Mouse (Mus musculus) heart, postnatal 0 days (tissue): ENCODE results near the gene Gm14137. TPM values are rescaled to one million over a fixed set of nuclear protein-coding genes. Genes with fewer than 3 reads are reported as not detected.

Experiments
- ATAC-seq: fragments of 200-750 bp; cut with Nextera tagmentation; 2 replicates; pipeline ENCODE4 v1.8.0; 2017; ENCODE audit warnings: low read depth, moderate number of reproducible peaks, moderate library complexity; ENCODE audit not compliant: insufficient read depth
- DNase-seq: peaks from one replicate; pipeline ENCODE4 v3.0.0-alpha.2; 2016; ENCODE audit warnings: low spot score
- H3K27ac ChIP-seq: fragments of 300-500 bp; sonication (generic); 2 replicates; pipeline ENCODE4 v1.5.1; 2014; ENCODE audit warnings: low read depth, mild to moderate bottlenecking
- H3K27me3 ChIP-seq: fragments of 300-500 bp; sonication (generic); 2 replicates; pipeline ENCODE4 v1.6.1; 2014; ENCODE audit warnings: low read length, mixed read lengths; ENCODE audit not compliant: control insufficient read depth, insufficient read depth
- H3K36me3 ChIP-seq: fragments of 300-500 bp; sonication (generic); replicated peaks from 2 replicates; pipeline ENCODE4 v1.6.1; 2014; ENCODE audit warnings: low read length, mixed read lengths; ENCODE audit not compliant: control insufficient read depth, insufficient read depth
- H3K4me1 ChIP-seq: fragments of 300-500 bp; sonication (generic); 2 replicates; pipeline ENCODE4 v1.6.1; 2014; ENCODE audit warnings: antibody characterized with exemption; ENCODE audit not compliant: control insufficient read depth, insufficient read depth
- H3K4me2 ChIP-seq: fragments of 300-500 bp; sonication (generic); 2 replicates; pipeline ENCODE4 v1.6.1; 2014; ENCODE audit warnings: low read depth, mild to moderate bottlenecking, low read length, moderate library complexity
- H3K4me3 ChIP-seq: fragments of 300-500 bp; sonication (generic); 2 replicates; pipeline ENCODE4 v1.5.1; 2014; ENCODE audit warnings: low read depth, low read length
- H3K9ac ChIP-seq: fragments of 300-500 bp; sonication (generic); replicated peaks from 2 replicates; pipeline ENCODE4 v1.6.1; 2014; ENCODE audit warnings: low read depth, low read length, mixed read lengths
- H3K9me3 ChIP-seq: fragments of 300-500 bp; sonication (generic); replicated peaks from 2 replicates; pipeline ENCODE4 v1.6.1; 2016; ENCODE audit warnings: low read length; ENCODE audit not compliant: control insufficient read depth
- CTCF ChIP-seq: IDR thresholded peaks from 2 replicates; pipeline ENCODE4 v1.5.1; 2016; ENCODE audit warnings: antibody characterized with exemption, control low read depth, low read depth
- EP300 ChIP-seq: IDR thresholded peaks from 2 replicates; pipeline ENCODE4 v1.6.1; 2016; ENCODE audit warnings: antibody characterized with exemption, low read depth
- WGBS: fragments of 180-500 bp; shearing (Covaris S2); extraction: QIAGEN DNeasy Blood & Tissue Kit; methylation state at CpG from one replicate; pipeline ENCODE4 v1.1.7; 2014; 5-methylcytosine and 5-hydroxymethylcytosine counted together
- polyA plus RNA-seq: library from polyadenylated mRNA; unstranded; fragments of >200 nt; fragmentation: Nextera tagmentation; extraction: Ambion mirVana; gene quantifications from 2 replicates; pipeline ENCODE4 v1.2.1, GENCODE M21; 2015
- total RNA-seq: library from RNA; depleted of rRNA; stranded (reverse); fragments of >200 nt; gene quantifications from 2 replicates; pipeline ENCODE4 v1.2.3, GENCODE M21; 2014; ENCODE audit warnings: low replicate concordance

Gene Gm14137
- total and polyA plus RNA-seq, 2 experiments from 2014 or later: 0.12 TPM; not detected in 1

DNA sequence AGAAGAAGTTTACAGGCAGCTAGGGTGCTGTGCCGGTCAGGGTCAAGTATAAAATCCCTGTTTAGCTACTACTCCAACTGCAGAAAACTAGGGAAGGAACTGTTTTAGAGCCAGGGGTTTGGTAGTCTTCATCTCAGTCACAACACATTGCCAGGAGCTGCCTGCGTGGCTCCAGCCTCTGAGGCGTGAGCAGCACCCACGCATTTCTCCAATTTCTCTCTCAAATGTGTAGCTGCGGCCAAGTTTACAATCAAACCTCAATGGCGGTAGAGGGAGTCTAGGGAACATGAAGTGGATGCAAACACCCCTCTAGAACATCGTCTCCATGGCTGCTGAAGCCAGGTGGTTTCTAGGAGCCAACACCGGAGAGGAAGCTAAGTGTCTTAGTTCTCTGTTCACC, 26.5 kb upstream of the Gm14137 start:
- no peaks in the 10 kb centered on the region for H3K27me3 ChIP-seq
- H3K4me2 ChIP-seq: no peak overlapping the region
- ATAC-seq (no peak), DNase-seq (no peak)
- no peak for TF ChIP-seq EP300
- TF ChIP-seq CTCF: no peak
- no peaks in the 10 kb centered on the region for H3K9me3 ChIP-seq
- no peak overlapping the region for H3K4me3 ChIP-seq
- no peak overlapping the region for H3K9ac ChIP-seq
- WGBS: 82% methylated on average over 8 of the region's 8 CpGs
- no peak overlapping the region for H3K27ac ChIP-seq
- H3K36me3 ChIP-seq: peaks cover 83% of the 10 kb centered on the region
- no peaks in the 10 kb centered on the region for H3K4me1 ChIP-seq

DNA sequence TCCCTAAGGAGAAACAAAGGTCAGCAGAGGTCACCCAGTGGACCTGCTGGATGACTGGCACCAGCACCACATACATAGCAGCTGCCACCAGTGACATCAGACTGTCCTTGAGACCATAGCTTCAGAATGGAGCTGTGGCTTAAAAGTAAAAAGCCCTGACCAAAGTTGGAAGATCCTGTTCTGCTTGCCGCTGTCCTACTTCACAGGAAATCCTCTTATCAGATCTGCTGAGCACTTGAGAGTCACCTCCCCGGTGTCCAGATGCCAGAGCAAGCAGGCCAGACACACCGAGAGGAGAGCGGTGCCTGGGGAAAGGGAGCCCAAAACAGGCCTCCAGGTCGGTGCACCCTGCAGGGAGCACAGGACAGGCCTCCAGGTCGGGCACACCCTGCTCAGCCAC, 22.1 kb upstream of the Gm14137 start:
- Histone ChIP-seq H3K36me3 (peaks cover 62% of the 10 kb centered on the region), H3K4me1 (peaks cover 9% of the 10 kb centered on the region; the same call in 1 of the 2 replicates)
- WGBS: 34% methylated on average over 6 of the region's 6 CpGs

DNA sequence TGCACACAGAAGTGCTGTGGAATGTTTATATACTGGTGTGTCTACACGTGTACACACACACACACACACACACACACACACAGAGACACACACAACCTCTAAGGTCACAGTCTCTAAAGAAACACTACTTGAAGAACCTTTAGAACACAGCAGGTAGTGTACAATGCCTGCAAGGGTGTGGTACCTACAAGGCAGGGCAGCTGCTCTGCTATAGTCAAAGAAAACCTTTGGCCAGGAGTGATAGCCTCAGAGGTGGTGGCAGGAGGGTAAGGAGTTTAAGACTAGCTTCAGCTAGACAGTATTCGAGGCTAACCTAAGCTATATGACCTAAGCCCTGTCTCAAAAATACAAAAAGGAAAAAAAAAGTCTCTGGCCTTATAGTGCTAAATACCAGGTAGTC, 19.6 kb upstream of the Gm14137 start:
- Histone ChIP-seq H3K9ac (no peak overlapping the region), H3K27me3 (no peaks in the 10 kb centered on the region), H3K9me3 (no peaks in the 10 kb centered on the region), H3K4me3 (no peak overlapping the region), H3K27ac (no peak overlapping the region), H3K4me2 (no peak overlapping the region), H3K4me1 (peaks cover 9% of the 10 kb centered on the region; the same call in 1 of the 2 replicates), H3K36me3 (peaks cover 46% of the 10 kb centered on the region)
- WGBS: 75% methylated on average over 2 of the region's 2 CpGs
- ATAC-seq (no peak), DNase-seq (no peak)
- no peak for TF ChIP-seq EP300

More for the DNA sequence above, 22.1 kb upstream of the Gm14137 start:
- Histone ChIP-seq H3K27me3 (no peaks in the 10 kb centered on the region), H3K4me2 (no peak overlapping the region), H3K9ac (no peak overlapping the region), H3K27ac (no peak overlapping the region), H3K4me3 (no peak overlapping the region), H3K9me3 (no peaks in the 10 kb centered on the region)
- TF ChIP-seq CTCF: no peak
- TF ChIP-seq EP300: no peak
- ATAC-seq (no peak), DNase-seq (no peak)

DNA sequence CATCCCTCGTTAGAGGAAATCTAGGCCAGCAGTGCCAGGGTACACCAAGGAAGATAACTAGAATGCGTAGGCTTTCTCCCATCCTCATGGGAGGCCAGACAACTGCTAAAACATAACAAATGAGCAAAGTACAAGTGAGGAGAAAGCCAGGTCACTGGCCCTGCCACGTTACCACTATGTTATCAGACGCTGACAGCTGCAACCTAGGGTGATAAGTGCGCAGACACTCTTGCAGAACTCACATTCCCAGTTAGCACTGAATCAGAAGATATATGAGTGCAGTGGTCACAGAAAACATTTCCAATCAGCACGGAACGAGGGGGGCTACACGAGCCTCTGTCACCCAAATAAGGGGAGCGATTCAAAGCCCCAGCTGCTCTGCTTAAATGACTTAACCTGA, 18.9 kb upstream of the Gm14137 start:
- peak overlapping the region; percentile 98 for H3K4me3 ChIP-seq
- no peak overlapping the region; the same call in 1 of the 2 replicates for H3K9ac ChIP-seq
- H3K4me1 ChIP-seq: peaks cover 9% of the 10 kb centered on the region; the same call in 1 of the 2 replicates
- no peak for ATAC-seq
- no peaks in the 10 kb centered on the region for H3K27me3 ChIP-seq
- no peaks in the 10 kb centered on the region for H3K9me3 ChIP-seq
- H3K4me2 ChIP-seq: peak overlapping the region; percentile 95
- peaks cover 39% of the 10 kb centered on the region for H3K36me3 ChIP-seq
- H3K27ac ChIP-seq: no peak overlapping the region
- 27% methylated on average over 9 of the region's 9 CpGs for WGBS
- no peak for TF ChIP-seq EP300
- no peak for TF ChIP-seq CTCF
- no peak for DNase-seq

DNA sequence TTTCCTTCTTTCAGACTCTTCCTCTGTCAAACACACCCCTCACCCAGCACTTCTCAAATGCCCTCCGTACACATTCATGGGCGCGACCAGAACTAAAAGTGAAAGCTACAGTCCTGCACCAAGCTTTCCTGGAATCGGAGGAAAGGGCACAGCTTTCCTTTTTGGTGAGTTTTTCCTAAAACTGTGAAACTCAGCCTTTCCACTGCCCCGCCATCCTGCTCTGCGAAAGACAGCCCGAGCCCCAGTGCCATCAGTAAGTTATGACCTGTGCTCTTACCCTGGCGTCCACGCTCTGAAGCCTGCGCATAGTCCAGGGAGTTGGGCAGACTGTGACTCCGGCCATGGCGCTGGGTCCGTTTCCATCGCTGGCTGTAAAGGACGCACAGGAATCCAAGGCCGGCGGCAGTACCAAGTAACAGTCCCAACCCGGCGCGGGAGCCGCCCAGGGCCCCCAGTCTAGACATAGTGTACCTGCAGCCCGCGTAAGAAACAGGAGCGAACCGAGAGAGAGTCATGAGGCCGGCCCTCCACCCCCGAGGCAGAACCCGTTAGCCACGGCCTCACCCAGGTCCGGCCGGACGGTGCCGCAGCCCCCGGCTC, 18.1 kb upstream of the Gm14137 start:
- Histone ChIP-seq H3K4me2 (peak overlapping the region; percentile 95), H3K36me3 (peaks cover 31% of the 10 kb centered on the region), H3K9me3 (no peaks in the 10 kb centered on the region), H3K4me1 (peaks cover 11% of the 10 kb centered on the region), H3K4me3 (peak overlapping the region; percentile 98), H3K27me3 (no peaks in the 10 kb centered on the region), H3K27ac (peak overlapping the region; percentile 77), H3K9ac (peak overlapping the region; percentile 96)
- TF ChIP-seq CTCF (no peak), EP300 (no peak)
- DNase-seq: no peak
- peak; percentile 27; the same call in 1 of the 2 replicates for ATAC-seq
- 3% methylated on average over 34 of the region's 34 CpGs for WGBS
